Mouse (Mus musculus): Measurements from ENCODE around the gene Pip4k2b. TPM values are rescaled to one million over a fixed set of nuclear protein-coding genes. Genes with fewer than 3 reads are reported as not detected.

The Pip4k2b gene
- polyA plus RNA-seq, 1 experiment: 17.6 TPM

- WGBS: 46% methylated on average over 15 of the region's 15 CpGs
- Histone ChIP-seq H3K4me1 (ENCODE audit: control insufficient read depth, insufficient read depth, insufficient read length) (peaks cover 13% of the 10 kb centered on the region; the same call in 1 of the 2 replicates), H3K36me3 (ENCODE audit: control insufficient read depth, insufficient read depth, low read length) (peaks cover 1% of the 10 kb centered on the region), H3K27me3 (ENCODE audit: control insufficient read depth, insufficient read depth, low read length) (peaks cover 13% of the 10 kb centered on the region), H3K4me3 (ENCODE audit: extremely low read depth, insufficient read depth, insufficient read length) (no peak overlapping the region), H3K27ac (ENCODE audit: insufficient read depth, low read length) (no peak overlapping the region)
- TF ChIP-seq POLR2A (IDR thresholded peaks at IDR 0.05; ENCODE audit: low read depth, low read length) (no peak), CTCF (IDR thresholded peaks at IDR 0.05; ENCODE audit: extremely low read depth, insufficient read depth, insufficient read length, insufficient replicate concordance) (no peak)
- DNase-seq (ENCODE audit: low read depth in 1 of 2, low spot score in 2 of 2): no peak
These were observed 42.7 kb downstream of the Pip4k2b start for GRCm38 (mm10) chr11:97701581-97702392.

- 0 out of 2 replicates have a peak overlapping the region, but pooled peaks have one; percentile 21 for H3K27ac ChIP-seq (ENCODE audit: insufficient read depth, low read length)
- H3K36me3 ChIP-seq (ENCODE audit: control insufficient read depth, insufficient read depth, low read length): no peaks in the 10 kb centered on the region; the same call in 1 of the 2 replicates
- no peak for DNase-seq (ENCODE audit: low read depth in 1 of 2, low spot score in 2 of 2)
- H3K4me1 ChIP-seq (ENCODE audit: control insufficient read depth, insufficient read depth, insufficient read length): peaks cover 13% of the 10 kb centered on the region; the same call in 1 of the 2 replicates
- 21% methylated on average over 30 of the region's 30 CpGs for WGBS
- H3K4me3 ChIP-seq (ENCODE audit: extremely low read depth, insufficient read depth, insufficient read length): peak overlapping the region; percentile 58
- peaks cover 13% of the 10 kb centered on the region for H3K27me3 ChIP-seq (ENCODE audit: control insufficient read depth, insufficient read depth, low read length)
- no peak for TF ChIP-seq POLR2A (IDR thresholded peaks at IDR 0.05; ENCODE audit: low read depth, low read length)
- TF ChIP-seq CTCF (IDR thresholded peaks at IDR 0.05; ENCODE audit: extremely low read depth, insufficient read depth, insufficient read length, insufficient replicate concordance): no peak
These were observed 43.5 kb downstream of the Pip4k2b start for GRCm38 (mm10) chr11:97700746-97701580.

GRCm38 (mm10) chr11:97700003-97700745 lies 44.3 kb downstream of the Pip4k2b start, which contains the start of gene Pcgf2:
Gene Pcgf2 (minus strand): TSS chr11:97700497.
- TF ChIP-seq POLR2A (IDR thresholded peaks at IDR 0.05; ENCODE audit: low read depth, low read length): no peak
- TF ChIP-seq CTCF (IDR thresholded peaks at IDR 0.05; ENCODE audit: extremely low read depth, insufficient read depth, insufficient read length, insufficient replicate concordance): no peak
- peak within 1 kb of the TSS; percentile 21 for H3K27ac ChIP-seq (ENCODE audit: insufficient read depth, low read length)
- no peaks in the 10 kb centered on the region for H3K36me3 ChIP-seq (ENCODE audit: control insufficient read depth, insufficient read depth, low read length)
- peak within 1 kb of the TSS; percentile 58 for H3K4me3 ChIP-seq (ENCODE audit: extremely low read depth, insufficient read depth, insufficient read length)
- H3K4me1 ChIP-seq (ENCODE audit: control insufficient read depth, insufficient read depth, insufficient read length): peaks cover 13% of the 10 kb centered on the region; the same call in 1 of the 2 replicates
- peaks cover 13% of the 10 kb centered on the region for H3K27me3 ChIP-seq (ENCODE audit: control insufficient read depth, insufficient read depth, low read length)
- DNase-seq (ENCODE audit: low read depth in 1 of 2, low spot score in 2 of 2): peak in 1 of 2 experiments; percentile 49
- WGBS: under 1% methylated on average over 85 of the region's 85 CpGs

- Histone ChIP-seq H3K27ac (ENCODE audit: insufficient read depth, low read length) (peak overlapping the region; percentile 21), H3K27me3 (ENCODE audit: control insufficient read depth, insufficient read depth, low read length) (peaks cover 13% of the 10 kb centered on the region), H3K4me1 (ENCODE audit: control insufficient read depth, insufficient read depth, insufficient read length) (peaks cover 13% of the 10 kb centered on the region; the same call in 1 of the 2 replicates), H3K36me3 (ENCODE audit: control insufficient read depth, insufficient read depth, low read length) (no peaks in the 10 kb centered on the region), H3K4me3 (ENCODE audit: extremely low read depth, insufficient read depth, insufficient read length) (peak overlapping the region; percentile 58)
- TF ChIP-seq POLR2A (IDR thresholded peaks at IDR 0.05; ENCODE audit: low read depth, low read length) (no peak), CTCF (IDR thresholded peaks at IDR 0.05; ENCODE audit: extremely low read depth, insufficient read depth, insufficient read length, insufficient replicate concordance) (no peak)
- no peak for DNase-seq (ENCODE audit: low read depth in 1 of 2, low spot score in 2 of 2)
- whole genome bisulfite sequencing: 0% methylated on average over 5 of the region's 9 CpGs
These were observed 44.9 kb downstream of the Pip4k2b start for GRCm38 (mm10) chr11:97699626-97700002.

- Histone ChIP-seq H3K36me3 (ENCODE audit: control insufficient read depth, insufficient read depth, low read length) (no peaks in the 10 kb centered on the region), H3K4me3 (ENCODE audit: extremely low read depth, insufficient read depth, insufficient read length) (peak overlapping the region; percentile 58; the same call in 1 of the 2 replicates), H3K27ac (ENCODE audit: insufficient read depth, low read length) (no peak overlapping the region), H3K4me1 (ENCODE audit: control insufficient read depth, insufficient read depth, insufficient read length) (peaks cover 13% of the 10 kb centered on the region; the same call in 1 of the 2 replicates), H3K27me3 (ENCODE audit: control insufficient read depth, insufficient read depth, low read length) (peaks cover 13% of the 10 kb centered on the region)
- DNase-seq (ENCODE audit: low read depth in 1 of 2, low spot score in 2 of 2): no peak
- under 1% methylated on average over 58 of the region's 63 CpGs for WGBS
- TF ChIP-seq POLR2A (IDR thresholded peaks at IDR 0.05; ENCODE audit: low read depth, low read length): no peak
- no peak for TF ChIP-seq CTCF (IDR thresholded peaks at IDR 0.05; ENCODE audit: extremely low read depth, insufficient read depth, insufficient read length, insufficient replicate concordance)
These were observed 45.5 kb downstream of the Pip4k2b start for GRCm38 (mm10) chr11:97698741-97699611.
